In genomic region chr5:24597901-24598569, GRCm38 (mm10) we compare ENCODE assay signal across 8 mouse cellular contexts. TPM values are rescaled to one million over a fixed set of nuclear protein-coding genes. Genes with fewer than 3 reads are reported as not detected.
DNase-seq lines count a peak whose midpoint lies in the region; ATAC-seq and TF ChIP-seq lines count a peak whose summit lies in the region.

No protein-coding gene starts in this region.

- TF ChIP-seq CTCF in layer of hippocampus, adult 2 months (conservative IDR thresholded peaks at IDR 0.05) = no peak

- peak overlapping the region; percentile 94 for H3K27ac ChIP-seq in layer of hippocampus, adult 2 months
- H3K27ac ChIP-seq in hindbrain, embryonic 13.5 days = peak overlapping the region; percentile 74
- H3K27ac ChIP-seq in midbrain, embryonic 16.5 days (ENCODE audit: low read length) = peak overlapping the region; percentile 88

- peaks cover 29% of the 10 kb centered on the region for H3K36me3 ChIP-seq in hindbrain, embryonic 13.5 days
- peaks cover 15% of the 10 kb centered on the region for H3K36me3 ChIP-seq in midbrain, embryonic 16.5 days (ENCODE audit: control insufficient read depth, insufficient read depth, low read length)

- ATAC-seq in hindbrain, embryonic 13.5 days (ENCODE audit: low FRiP score) = no peak
- ATAC-seq in midbrain, embryonic 16.5 days = no peak
- ATAC-seq in frontal cortex, adult (ENCODE audit: low TSS enrichment) = no peak

- peak overlapping the region; percentile 90 for H3K4me2 ChIP-seq in hindbrain, embryonic 13.5 days
- peak overlapping the region; percentile 90 for H3K4me2 ChIP-seq in midbrain, embryonic 16.5 days (ENCODE audit: low read length)

- H3K9me3 ChIP-seq in hindbrain, embryonic 13.5 days = no peaks in the 10 kb centered on the region
- no peaks in the 10 kb centered on the region for H3K9me3 ChIP-seq in midbrain, embryonic 16.5 days (replicated peaks; ENCODE audit: control insufficient read depth, low read length, poor library complexity, severe bottlenecking)

- H3K4me3 ChIP-seq in layer of hippocampus, adult 2 months = peak overlapping the region; percentile 55
- peak overlapping the region; percentile 53 for H3K4me3 ChIP-seq in hindbrain, embryonic 13.5 days
- H3K4me3 ChIP-seq in midbrain, embryonic 16.5 days (ENCODE audit: low read depth, low read length) = peak overlapping the region; percentile 67

- no peak for DNase-seq in layer of hippocampus, adult 2 months (ENCODE audit: low spot score in 2 of 2)
- DNase-seq in layer of hippocampus, adult 18-20 months (ENCODE audit: low spot score in 2 of 2) = no peak
- DNase-seq in cerebellum, postnatal 14 days = peak; percentile 75 to 90
- DNase-seq in frontal cortex, postnatal 25 days (ENCODE audit: low spot score in 2 of 2) = no peak
- no peak for DNase-seq in layer of hippocampus, adult 9-10 months (ENCODE audit: low spot score)

- WGBS in hindbrain, embryonic 13.5 days = 17% methylated on average over 15 of the region's 15 CpGs
- WGBS in midbrain, embryonic 16.5 days = 15% methylated on average over 15 of the region's 15 CpGs

- peaks cover 73% of the 10 kb centered on the region for H3K4me1 ChIP-seq in hindbrain, embryonic 13.5 days (replicated peaks)
- H3K4me1 ChIP-seq in midbrain, embryonic 16.5 days (ENCODE audit: control insufficient read depth, insufficient read depth, low read length) = peaks cover 63% of the 10 kb centered on the region

- 0 out of 2 replicates have a peak, but pooled peaks cover 3% of the 10 kb centered on the region for H3K27me3 ChIP-seq in hindbrain, embryonic 13.5 days
- no peaks in the 10 kb centered on the region for H3K27me3 ChIP-seq in midbrain, embryonic 16.5 days (ENCODE audit: control insufficient read depth, insufficient read depth, low read depth, low read length)

- peak overlapping the region; percentile 82 for H3K9ac ChIP-seq in hindbrain, embryonic 13.5 days
- peak overlapping the region; percentile 91 for H3K9ac ChIP-seq in midbrain, embryonic 16.5 days (ENCODE audit: low read depth, low read length)

RNA-seq across cellular contexts. Expression of gene Chpf2, which starts 11.5 kb away (rescaled TPM):
- 10 to 100 TPM; 63.6 to 66.7 TPM for total RNA-seq in layer of hippocampus, adult 2 months (2021)
- 10 to 100 TPM; 60.8 to 64.9 TPM for total RNA-seq in layer of hippocampus, adult 18-20 months (2021)
- 17.4 and 19.9 TPM in 2 replicates for polyA plus RNA-seq in hindbrain, embryonic 13.5 days (2015; fragmentation: Nextera tagmentation; extraction: Ambion mirVana)
- polyA plus RNA-seq in midbrain, embryonic 16.5 days (2015; fragmentation: Nextera tagmentation; extraction: Ambion mirVana) = 16.6 and 23.3 TPM in 2 replicates

RNA-seq across cellular contexts. Expression of gene Abcf2, which starts 20.8 kb away (rescaled TPM):
- 10 to 100 TPM; 75.9 to 81.4 TPM for total RNA-seq in layer of hippocampus, adult 2 months (2021)
- 10 to 100 TPM; 82.5 to 83.6 TPM for total RNA-seq in layer of hippocampus, adult 18-20 months (2021)
- 91.6 and 92.3 TPM in 2 replicates for polyA plus RNA-seq in hindbrain, embryonic 13.5 days (2015; fragmentation: Nextera tagmentation; extraction: Ambion mirVana)
- 78.0 and 85.0 TPM in 2 replicates for polyA plus RNA-seq in midbrain, embryonic 16.5 days (2015; fragmentation: Nextera tagmentation; extraction: Ambion mirVana)

RNA-seq across cellular contexts. Expression of gene Smarcd3, which starts 26.2 kb away (rescaled TPM):
- 10 to 100 TPM; 88.7 to 90.9 TPM for total RNA-seq in layer of hippocampus, adult 2 months (2021)
- total RNA-seq in layer of hippocampus, adult 18-20 months (2021) = 10 to 100 TPM; 87.4 to 93.2 TPM
- polyA plus RNA-seq in hindbrain, embryonic 13.5 days (2015; fragmentation: Nextera tagmentation; extraction: Ambion mirVana) = 86.2 and 87.6 TPM in 2 replicates
- 173 and 192 TPM in 2 replicates for polyA plus RNA-seq in midbrain, embryonic 16.5 days (2015; fragmentation: Nextera tagmentation; extraction: Ambion mirVana)

RNA-seq across cellular contexts. Expression of gene 4931409K22Rik, which starts 41.4 kb away (rescaled TPM):
- total RNA-seq in layer of hippocampus, adult 2 months (2021) = not detected
- not detected for total RNA-seq in layer of hippocampus, adult 18-20 months (2021)
- 0.12 and 0.19 TPM in 2 replicates for polyA plus RNA-seq in hindbrain, embryonic 13.5 days (2015; fragmentation: Nextera tagmentation; extraction: Ambion mirVana)
- polyA plus RNA-seq in midbrain, embryonic 16.5 days (2015; fragmentation: Nextera tagmentation; extraction: Ambion mirVana) = 0.08 TPM in 1 of 2 replicates, not detected in the other

RNA-seq across cellular contexts. Expression of gene Asb10, which starts 57.3 kb away (rescaled TPM):
- total RNA-seq in layer of hippocampus, adult 2 months (2021) = under 1 TPM in 1 of 2 experiments, not detected in 1; 0.31 TPM
- total RNA-seq in layer of hippocampus, adult 18-20 months (2021) = under 1 TPM in 1 of 2 experiments, not detected in 1; 0.23 TPM
- polyA plus RNA-seq in hindbrain, embryonic 13.5 days (2015; fragmentation: Nextera tagmentation; extraction: Ambion mirVana) = 0.16 and 0.49 TPM in 2 replicates
- 0.15 TPM in 1 of 2 replicates, not detected in the other for polyA plus RNA-seq in midbrain, embryonic 16.5 days (2015; fragmentation: Nextera tagmentation; extraction: Ambion mirVana)

Comparison
In these comparisons a context has a peak if more than half of its experiments do, and no peak if none do; other contexts are left out.
1. DNase-seq: peak in cerebellum, postnatal 14 days (2 of 2); none in layer of hippocampus, adult 2 months (0 of 2), layer of hippocampus, adult 18-20 months (0 of 2), frontal cortex, postnatal 25 days (0 of 2) and layer of hippocampus, adult 9-10 months (single experiment).
2. Peak in every context shown above with its lines, with median percentiles within 50 percentile points of each other: H3K27ac ChIP-seq and H3K4me3 ChIP-seq.